Mouse (Mus musculus): ENCODE measurements around the gene Cacfd1. TPM values are rescaled to one million over a fixed set of nuclear protein-coding genes. Genes with fewer than 3 reads are reported as not detected.

Gene Cacfd1
- polyA plus RNA-seq (2016; fragmentation: Nextera tagmentation; extraction: Ambion mirVana) = 101 and 103 TPM in 2 replicates

DNA sequence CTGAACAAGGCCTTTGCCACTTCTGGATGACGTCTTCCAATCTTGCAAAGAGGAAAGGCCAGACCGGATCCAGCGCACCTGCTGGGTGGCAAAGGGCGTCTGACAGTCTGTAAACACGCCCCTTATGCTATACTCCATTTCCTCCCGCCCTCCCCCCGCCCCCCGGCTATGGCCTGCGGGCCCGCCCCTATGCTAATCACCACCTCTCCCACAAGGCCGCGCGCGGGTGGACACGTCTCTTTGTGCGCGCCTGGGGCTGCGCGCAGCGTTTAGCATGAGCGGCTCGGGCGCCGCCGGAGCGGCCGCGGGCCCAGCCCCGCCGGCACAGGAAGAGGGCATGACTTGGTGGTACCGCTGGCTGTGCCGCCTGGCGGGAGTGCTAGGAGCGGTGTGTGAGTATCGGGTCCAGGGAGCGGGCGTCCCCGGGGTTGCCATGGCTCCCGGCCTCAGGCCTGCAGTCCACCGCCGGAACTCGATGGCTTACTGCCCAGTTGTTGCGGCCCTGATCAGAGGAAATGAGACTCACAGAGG is at the start of gene Cacfd1:
TSS of gene Cacfd1 (plus strand) at position 213 of the 531 bp plus-strand sequence.
- Histone ChIP-seq H3K4me1 (peaks cover 28% of the 10 kb centered on the region), H3K27me3 (ENCODE audit: poor library complexity, severe bottlenecking) (no peaks in the 10 kb centered on the region), H3K9me3 (no peaks in the 10 kb centered on the region), H3K27ac (peak within 1 kb of the TSS; percentile 94), H3K36me3 (replicated peaks) (peaks cover 24% of the 10 kb centered on the region), H3K4me3 (peak within 1 kb of the TSS; percentile 90)
- WGBS = under 1% methylated on average over 43 of the region's 43 CpGs
- peak; percentile 92 for DNase-seq (ENCODE audit: extremely low spot score, low spot score)

DNA sequence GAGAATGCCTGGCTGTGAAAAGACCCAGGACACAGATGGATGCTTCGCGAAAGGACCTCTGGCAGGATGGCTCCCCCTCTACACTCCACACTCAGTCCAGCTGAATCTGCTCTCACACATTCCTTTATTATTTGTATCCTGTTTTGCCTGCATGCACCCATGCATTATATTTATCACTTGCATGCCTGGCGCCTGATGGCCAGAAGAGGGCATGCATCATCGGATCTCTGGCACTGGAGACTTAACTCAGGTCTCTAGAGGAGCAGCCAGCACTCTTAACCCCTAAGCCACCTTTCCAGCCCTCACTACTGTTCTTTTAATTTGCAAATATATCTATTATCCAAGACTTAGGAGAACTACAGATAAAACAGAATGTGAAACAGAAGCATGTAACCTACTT is 49.0 kb upstream of the Cacfd1 start:
- H3K4me3 ChIP-seq = no peak overlapping the region
- DNase-seq (ENCODE audit: extremely low spot score, low spot score) = no peak
- H3K9me3 ChIP-seq = no peaks in the 10 kb centered on the region
- peaks cover 64% of the 10 kb centered on the region for H3K36me3 ChIP-seq (replicated peaks)
- H3K27me3 ChIP-seq (ENCODE audit: poor library complexity, severe bottlenecking) = no peaks in the 10 kb centered on the region
- 85% methylated on average over 4 of the region's 4 CpGs for WGBS
- no peak overlapping the region for H3K27ac ChIP-seq
- peaks cover 29% of the 10 kb centered on the region for H3K4me1 ChIP-seq

DNA sequence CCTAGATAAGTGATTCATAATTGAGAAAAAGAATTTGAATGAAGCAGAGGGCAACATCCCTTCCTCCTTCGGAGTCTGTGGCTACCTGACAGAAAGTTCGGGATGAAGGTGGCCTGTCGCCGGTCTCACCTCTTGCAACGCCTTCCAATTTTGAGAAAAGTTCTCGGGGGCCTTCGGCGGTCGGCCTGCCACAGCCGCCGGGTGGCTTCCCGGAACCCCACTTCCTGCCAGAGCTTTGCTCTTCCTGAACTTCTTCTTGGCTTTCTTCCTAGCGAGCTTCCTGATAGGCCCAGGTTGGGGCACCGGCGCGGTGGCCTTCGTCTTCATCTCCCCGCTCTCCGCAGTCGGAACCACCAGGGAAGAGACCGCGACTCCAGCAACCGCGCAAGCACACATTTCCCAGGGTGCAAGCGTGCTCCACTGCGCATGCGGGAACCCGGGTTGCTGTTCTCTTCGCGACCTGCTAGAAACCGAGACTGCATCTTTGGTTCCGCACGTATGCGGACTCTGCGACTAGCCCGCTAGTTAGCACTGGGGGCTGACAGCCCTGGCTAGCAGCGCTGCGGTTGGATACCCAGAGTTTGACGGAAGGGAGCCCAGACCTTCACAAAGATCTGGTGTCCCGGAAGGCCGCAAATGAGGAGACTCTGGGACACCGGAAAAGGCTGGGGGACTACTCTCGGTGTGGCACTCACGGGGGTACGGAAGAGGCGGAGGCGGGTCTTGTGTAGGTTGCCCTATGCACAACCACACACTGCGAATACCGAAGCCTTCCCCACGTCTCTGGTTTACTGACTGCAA is 45.6 kb upstream of the Cacfd1 start, which contains the start of gene Rexo4:
TSS of gene Rexo4 (minus strand) at position 464 of the 801 bp plus-strand sequence.
- Histone ChIP-seq H3K4me1 (peaks cover 29% of the 10 kb centered on the region), H3K36me3 (replicated peaks) (peaks cover 32% of the 10 kb centered on the region), H3K27ac (peak within 1 kb of the TSS; percentile 97), H3K4me3 (peak within 1 kb of the TSS; percentile 81), H3K27me3 (ENCODE audit: poor library complexity, severe bottlenecking) (no peaks in the 10 kb centered on the region), H3K9me3 (peaks cover 9% of the 10 kb centered on the region; the same call in 1 of the 2 replicates)
- peak; percentile 93 for DNase-seq (ENCODE audit: extremely low spot score, low spot score)
- under 1% methylated on average over 50 of the region's 50 CpGs for WGBS

DNA sequence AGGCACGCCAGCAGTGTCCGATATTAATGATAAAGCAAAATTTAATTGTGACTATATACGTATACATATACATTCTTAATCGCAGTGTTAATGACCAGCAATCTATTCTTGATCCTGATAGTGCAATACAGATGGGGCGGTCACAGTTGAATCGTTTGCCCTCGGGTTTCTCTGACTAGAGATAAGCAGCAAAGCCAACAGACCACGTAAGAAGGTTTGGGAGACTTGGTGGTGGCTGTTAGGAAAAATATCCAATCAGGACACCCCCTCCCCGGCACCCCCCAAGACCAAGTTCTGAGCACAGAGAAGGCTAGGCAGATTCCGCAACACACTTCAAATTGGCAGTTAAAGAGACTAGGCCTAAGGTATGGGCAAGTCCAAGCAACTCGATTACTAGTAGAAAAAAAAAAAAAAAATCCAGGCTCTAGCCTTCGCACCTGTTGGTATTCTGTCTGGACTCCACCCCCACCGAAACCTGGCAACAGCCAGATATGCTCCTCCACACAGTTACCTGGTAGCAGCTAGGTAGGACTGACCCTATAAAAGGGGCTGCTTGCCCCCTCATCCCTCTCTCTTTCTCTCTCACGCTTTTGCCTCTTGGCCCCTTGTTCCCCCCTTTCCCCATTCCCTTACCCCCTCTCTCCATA is 44.9 kb upstream of the Cacfd1 start:
- Histone ChIP-seq H3K36me3 (replicated peaks) (peaks cover 27% of the 10 kb centered on the region), H3K9me3 (peaks cover 9% of the 10 kb centered on the region; the same call in 1 of the 2 replicates), H3K4me3 (peak overlapping the region; percentile 81), H3K4me1 (peaks cover 29% of the 10 kb centered on the region), H3K27ac (peak overlapping the region; percentile 97), H3K27me3 (ENCODE audit: poor library complexity, severe bottlenecking) (no peaks in the 10 kb centered on the region)
- DNase-seq (ENCODE audit: extremely low spot score, low spot score) = no peak
- WGBS = 21% methylated on average over 14 of the region's 14 CpGs

DNA sequence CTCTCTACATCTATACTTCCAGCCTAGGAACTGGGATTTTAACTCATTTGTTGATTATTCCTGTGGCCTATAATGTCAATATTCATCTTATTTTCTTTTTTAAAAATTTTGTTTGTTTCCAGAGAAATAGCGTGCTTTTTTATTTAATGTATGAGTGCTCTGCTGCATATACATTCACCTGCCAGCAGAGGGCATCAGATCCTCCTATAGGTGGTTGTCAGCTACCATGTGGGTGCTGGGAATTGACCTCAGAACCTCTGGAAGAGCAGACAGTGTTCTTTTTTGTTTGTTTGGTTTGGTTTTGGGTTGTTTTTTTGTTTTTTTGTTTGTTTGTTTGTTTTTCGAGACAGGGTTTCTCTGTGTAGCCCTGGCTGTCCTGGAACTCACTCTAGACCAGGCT is 42.5 kb upstream of the Cacfd1 start:
- 83% methylated on average over 2 of the region's 2 CpGs for WGBS

DNA sequence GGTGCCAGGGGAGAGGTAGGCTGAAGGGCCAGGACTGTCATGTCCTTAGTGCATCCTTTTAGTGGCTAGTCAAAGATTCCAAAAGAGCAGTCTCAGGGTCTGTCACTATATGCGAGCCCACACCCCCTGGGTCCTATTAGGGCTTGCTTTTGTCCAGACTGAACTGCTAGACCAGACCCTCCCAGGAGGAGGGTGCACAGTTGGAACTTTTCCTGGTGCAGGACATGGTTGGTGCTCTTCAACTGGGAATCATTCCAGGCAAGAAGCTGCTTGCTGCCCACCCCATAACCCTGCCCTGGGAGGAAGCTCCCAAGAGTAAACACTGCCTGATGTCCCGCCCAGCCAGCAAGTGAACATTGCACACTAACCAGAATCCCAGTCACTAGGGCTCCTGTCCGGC is 36.6 kb upstream of the Cacfd1 start, which contains the start of gene Adamts13:
TSS of gene Adamts13 (plus strand) at position 301 of the 400 bp plus-strand sequence.
- Histone ChIP-seq H3K36me3 (replicated peaks) (no peaks in the 10 kb centered on the region), H3K27me3 (ENCODE audit: poor library complexity, severe bottlenecking) (no peaks in the 10 kb centered on the region), H3K4me1 (peaks cover 10% of the 10 kb centered on the region), H3K4me3 (no peak within 1 kb of the TSS), H3K9me3 (no peaks in the 10 kb centered on the region), H3K27ac (no peak within 1 kb of the TSS)
- WGBS = 82% methylated on average over 3 of the region's 3 CpGs
- no peak for DNase-seq (ENCODE audit: extremely low spot score, low spot score)

More for the DNA sequence above, 42.5 kb upstream of the Cacfd1 start:
- H3K4me1 ChIP-seq = peaks cover 27% of the 10 kb centered on the region
- H3K27ac ChIP-seq = no peak overlapping the region
- peaks cover 9% of the 10 kb centered on the region; the same call in 1 of the 2 replicates for H3K9me3 ChIP-seq
- no peaks in the 10 kb centered on the region for H3K27me3 ChIP-seq (ENCODE audit: poor library complexity, severe bottlenecking)
- H3K4me3 ChIP-seq = no peak overlapping the region
- peaks cover 3% of the 10 kb centered on the region for H3K36me3 ChIP-seq (replicated peaks)
- no peak for DNase-seq (ENCODE audit: extremely low spot score, low spot score)

DNA sequence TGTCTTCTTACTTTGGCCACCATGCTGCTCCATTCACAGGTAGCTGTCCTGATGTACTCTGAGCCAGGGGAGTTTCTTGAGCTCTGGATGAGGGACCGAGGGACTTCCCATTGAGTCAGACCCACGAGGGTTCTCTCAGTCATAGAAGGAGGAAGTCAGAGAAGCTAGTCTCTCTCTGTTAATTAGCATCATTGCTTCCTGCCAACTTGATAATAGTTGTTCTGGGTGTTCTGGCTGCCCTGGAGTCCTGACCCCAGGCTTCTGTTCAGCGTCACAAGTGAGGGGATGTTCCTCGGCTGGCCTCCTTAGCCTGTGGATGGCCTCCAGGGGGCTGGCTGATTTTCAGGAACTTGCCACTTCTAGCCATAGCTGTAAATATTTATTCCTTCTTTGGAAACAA is 35.8 kb upstream of the Cacfd1 start:
- no peak for DNase-seq (ENCODE audit: extremely low spot score, low spot score)
- WGBS = 63% methylated on average over 4 of the region's 4 CpGs
- Histone ChIP-seq H3K36me3 (replicated peaks) (no peaks in the 10 kb centered on the region), H3K9me3 (no peaks in the 10 kb centered on the region), H3K27me3 (ENCODE audit: poor library complexity, severe bottlenecking) (no peaks in the 10 kb centered on the region), H3K4me3 (no peak overlapping the region), H3K4me1 (peaks cover 10% of the 10 kb centered on the region), H3K27ac (no peak overlapping the region)

DNA sequence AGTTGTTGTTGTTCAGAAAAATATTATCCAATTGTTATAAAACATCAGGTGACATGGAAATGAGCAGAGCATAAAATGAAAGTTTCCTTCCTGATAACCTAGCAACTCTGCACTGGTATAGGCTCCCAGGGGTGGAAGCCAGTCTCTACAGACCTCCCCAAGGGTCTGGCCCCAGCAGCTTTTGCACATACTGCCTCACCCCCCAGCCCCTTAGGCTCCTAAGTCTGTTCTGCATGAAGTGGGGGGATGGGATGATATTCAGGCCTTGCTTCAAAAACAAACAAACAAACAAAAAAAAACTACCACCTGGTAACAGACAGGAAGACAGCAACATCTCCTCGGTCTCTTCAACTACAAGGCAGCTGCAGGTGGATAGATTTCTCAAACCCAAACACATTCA is 29.4 kb upstream of the Cacfd1 start:
- Histone ChIP-seq H3K4me3 (no peak overlapping the region), H3K9me3 (no peaks in the 10 kb centered on the region), H3K36me3 (replicated peaks) (no peaks in the 10 kb centered on the region), H3K27ac (no peak overlapping the region), H3K4me1 (no peaks in the 10 kb centered on the region), H3K27me3 (ENCODE audit: poor library complexity, severe bottlenecking) (no peaks in the 10 kb centered on the region)
- DNase-seq (ENCODE audit: extremely low spot score, low spot score) = no peak
- 86% methylated on average over 1 of the region's 1 CpGs for WGBS

DNA sequence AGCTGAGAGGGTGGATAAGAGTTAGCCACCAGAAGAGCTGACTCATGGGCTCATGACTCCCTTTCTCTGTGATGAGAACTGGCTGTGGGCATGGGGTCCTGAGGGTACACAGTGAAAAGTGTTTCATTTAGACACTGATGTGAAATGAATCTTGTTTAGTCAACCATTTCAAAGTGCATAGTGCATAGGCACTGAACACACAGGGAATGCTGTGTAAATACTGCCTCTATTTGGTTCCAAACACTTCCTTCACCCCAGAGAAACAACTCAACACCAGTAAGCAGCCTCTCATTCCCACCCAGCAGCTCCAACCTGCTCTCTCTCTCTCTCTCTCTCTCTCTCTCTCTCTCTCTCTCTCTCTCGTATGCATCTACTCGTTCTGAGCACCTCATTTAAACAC is 25.5 kb upstream of the Cacfd1 start:
- Histone ChIP-seq H3K4me3 (no peak overlapping the region), H3K36me3 (replicated peaks) (no peaks in the 10 kb centered on the region), H3K27me3 (ENCODE audit: poor library complexity, severe bottlenecking) (no peaks in the 10 kb centered on the region), H3K4me1 (no peaks in the 10 kb centered on the region), H3K9me3 (no peaks in the 10 kb centered on the region), H3K27ac (no peak overlapping the region)
- WGBS = 86% methylated on average over 2 of the region's 2 CpGs
- no peak for DNase-seq (ENCODE audit: extremely low spot score, low spot score)

DNA sequence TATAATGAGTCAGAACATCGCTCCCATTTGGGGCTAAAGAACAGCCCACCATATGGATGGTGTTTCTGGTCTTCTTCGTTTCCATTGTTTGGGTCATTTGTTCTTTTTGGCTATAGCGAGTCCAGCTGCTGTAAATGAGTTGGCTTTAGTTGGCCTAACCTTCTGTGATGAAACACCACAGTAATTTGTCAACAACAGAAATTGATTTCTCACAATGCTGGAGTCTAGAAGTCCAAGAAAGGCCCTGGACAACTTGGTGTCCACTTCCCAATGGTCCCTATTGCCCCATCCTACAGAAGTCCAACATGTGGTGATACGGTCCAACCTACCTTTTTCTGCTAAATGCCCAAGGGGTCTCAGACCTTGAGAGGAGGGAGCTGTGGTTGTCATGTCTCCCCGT is 25.1 kb upstream of the Cacfd1 start:
- no peak overlapping the region for H3K27ac ChIP-seq
- WGBS = 89% methylated on average over 5 of the region's 5 CpGs
- no peaks in the 10 kb centered on the region for H3K4me1 ChIP-seq
- no peak for DNase-seq (ENCODE audit: extremely low spot score, low spot score)
- H3K9me3 ChIP-seq = no peaks in the 10 kb centered on the region
- no peaks in the 10 kb centered on the region for H3K27me3 ChIP-seq (ENCODE audit: poor library complexity, severe bottlenecking)
- H3K4me3 ChIP-seq = no peak overlapping the region
- H3K36me3 ChIP-seq (replicated peaks) = no peaks in the 10 kb centered on the region

DNA sequence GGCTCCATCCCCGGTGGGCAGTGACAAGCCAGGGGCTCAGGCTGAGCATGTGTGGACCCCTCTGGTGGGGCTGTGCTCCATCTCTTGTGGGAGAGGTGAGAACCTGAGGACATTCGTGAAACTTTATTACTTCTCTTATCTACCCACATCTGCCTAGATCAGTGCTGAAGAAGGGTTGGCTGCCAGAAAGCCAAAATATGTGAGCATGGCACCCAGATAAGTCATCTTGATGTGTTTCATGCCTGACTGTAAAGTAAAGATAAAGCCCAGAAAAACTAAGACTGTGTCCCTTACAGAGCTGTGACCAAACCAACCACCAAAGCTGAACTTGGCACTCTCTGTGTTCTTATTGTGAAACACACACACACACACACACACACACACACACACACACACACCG is 15.8 kb upstream of the Cacfd1 start:
- H3K27ac ChIP-seq = no peak overlapping the region
- no peak for DNase-seq (ENCODE audit: extremely low spot score, low spot score)
- no peaks in the 10 kb centered on the region for H3K9me3 ChIP-seq
- no peaks in the 10 kb centered on the region for H3K4me1 ChIP-seq
- no peaks in the 10 kb centered on the region for H3K27me3 ChIP-seq (ENCODE audit: poor library complexity, severe bottlenecking)
- H3K4me3 ChIP-seq = no peak overlapping the region
- no peaks in the 10 kb centered on the region for H3K36me3 ChIP-seq (replicated peaks)
- WGBS = 82% methylated on average over 3 of the region's 3 CpGs

DNA sequence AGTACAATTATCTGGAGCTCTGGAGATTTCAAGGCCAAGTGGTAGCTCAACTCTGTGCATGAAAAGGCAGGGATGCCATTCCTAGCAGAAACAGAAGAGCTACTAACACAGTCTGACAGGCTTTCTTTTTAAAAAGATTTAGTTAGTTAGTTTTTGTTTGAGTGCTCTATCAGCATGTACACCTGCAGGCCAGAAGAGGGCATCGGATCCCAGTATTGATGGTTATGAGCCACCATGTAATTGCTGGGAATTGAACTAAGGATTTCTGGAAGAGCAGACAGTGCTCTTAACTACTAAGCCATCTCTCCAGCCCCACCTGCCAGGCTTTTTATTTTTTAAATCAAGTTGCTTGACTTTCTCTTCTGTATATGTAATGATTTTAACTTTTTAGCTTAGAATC is 12.2 kb upstream of the Cacfd1 start:
- H3K9me3 ChIP-seq = no peaks in the 10 kb centered on the region
- H3K27ac ChIP-seq = no peak overlapping the region
- 93% methylated on average over 1 of the region's 1 CpGs for WGBS
- no peaks in the 10 kb centered on the region for H3K4me1 ChIP-seq
- no peak for DNase-seq (ENCODE audit: extremely low spot score, low spot score)
- H3K27me3 ChIP-seq (ENCODE audit: poor library complexity, severe bottlenecking) = no peaks in the 10 kb centered on the region
- H3K36me3 ChIP-seq (replicated peaks) = no peaks in the 10 kb centered on the region
- H3K4me3 ChIP-seq = no peak overlapping the region

DNA sequence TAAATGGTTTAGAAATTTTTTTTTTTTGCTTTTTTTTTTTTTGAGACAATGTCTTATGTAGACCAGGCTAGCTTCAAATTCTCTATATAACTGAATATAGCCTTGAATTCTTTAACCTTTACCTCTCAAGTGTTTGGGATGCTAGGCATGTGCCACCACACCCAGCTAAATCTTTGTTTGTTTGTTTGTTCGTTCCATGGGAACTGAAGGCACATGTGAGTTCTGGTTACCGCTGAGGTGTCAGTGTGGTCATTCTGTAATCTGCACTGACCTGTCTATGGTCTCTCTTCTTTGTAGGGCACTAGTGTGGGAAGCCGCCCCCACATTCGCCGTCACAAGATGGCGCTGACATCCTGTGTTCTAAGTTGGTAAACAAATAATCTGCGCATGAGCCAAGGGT is 11.7 kb upstream of the Cacfd1 start:
- 92% methylated on average over 7 of the region's 7 CpGs for WGBS
- H3K27me3 ChIP-seq (ENCODE audit: poor library complexity, severe bottlenecking) = no peaks in the 10 kb centered on the region
- DNase-seq (ENCODE audit: extremely low spot score, low spot score) = no peak
- H3K9me3 ChIP-seq = no peaks in the 10 kb centered on the region
- no peaks in the 10 kb centered on the region for H3K4me1 ChIP-seq
- H3K27ac ChIP-seq = no peak overlapping the region
- no peak overlapping the region for H3K4me3 ChIP-seq
- H3K36me3 ChIP-seq (replicated peaks) = no peaks in the 10 kb centered on the region

Measured in forebrain, embryonic 10.5 days (tissue).